Mouse (Mus musculus): ENCODE results near the gene Fkbp1b. TPM values are rescaled to one million over a fixed set of nuclear protein-coding genes. Genes with fewer than 3 reads are reported as not detected.
"Not testable (repeated sequence)": the region's sequence is repeated elsewhere in the genome, so short reads cannot be mapped to it uniquely, and the experiment has no call there.

Fkbp1b gene
- total RNA-seq, 4 experiments from 2014 or later, result 0.58 TPM; not detected in 3

DNA sequence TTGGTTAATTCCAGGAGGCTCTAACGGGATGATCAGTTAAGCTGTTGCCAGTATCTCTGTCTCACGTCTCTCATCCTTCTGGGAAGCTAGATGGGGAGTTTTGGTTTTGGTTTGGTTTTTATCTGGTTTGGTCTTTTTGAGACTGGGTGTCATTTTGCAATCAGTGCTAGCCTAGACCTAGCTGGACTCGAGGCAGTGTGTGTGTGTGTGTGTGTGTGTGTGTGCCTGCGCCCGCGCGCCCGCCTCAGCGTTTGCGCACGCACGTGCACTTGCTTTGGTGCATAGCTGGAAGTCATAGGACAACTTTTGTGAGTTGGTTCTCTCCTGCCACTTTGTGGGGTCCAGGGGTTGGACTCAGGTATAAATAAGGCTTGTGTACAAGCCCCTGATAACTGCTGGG is 2.4 kb upstream of the Fkbp1b start:
- DNase-seq (ENCODE audit: low spot score in 2 of 2), result no peak

DNA sequence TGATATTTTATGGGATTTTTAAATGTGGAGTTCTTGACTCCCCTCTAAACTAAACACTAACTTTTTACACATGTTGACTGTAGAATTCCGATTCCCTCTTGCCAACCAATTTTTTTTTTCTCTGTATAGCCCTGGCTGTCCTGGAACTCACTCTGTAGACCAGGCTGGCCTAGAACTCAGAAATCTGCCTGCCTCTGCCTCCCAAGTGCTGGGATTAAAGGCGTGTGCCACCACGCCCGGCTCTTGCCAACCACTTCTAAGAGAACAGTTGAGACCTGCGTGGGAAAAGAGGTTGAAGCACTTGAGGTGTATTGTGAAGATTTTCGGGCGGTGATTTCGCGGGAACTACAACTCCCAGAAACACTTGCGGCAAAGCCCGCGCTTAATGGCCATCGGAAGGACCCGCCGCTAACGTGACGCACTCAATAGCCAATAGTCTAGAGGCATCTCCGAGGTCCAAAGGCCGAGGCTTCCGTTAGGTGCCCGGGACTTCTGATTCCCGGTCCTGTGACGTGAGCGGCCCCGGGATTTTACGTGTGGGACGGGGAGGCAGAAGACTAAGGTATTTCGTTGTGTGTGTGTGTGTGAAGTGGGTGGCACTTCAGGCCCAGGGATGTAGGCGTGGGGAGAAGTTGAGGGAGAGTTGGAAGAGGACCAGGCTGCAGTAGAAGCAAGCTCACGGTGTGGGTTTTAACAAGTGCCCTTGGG is 1.7 kb upstream of the Fkbp1b start, which contains the start of gene Wdcp:
Gene Wdcp (plus strand): TSS at position 414 of the 708 bp plus-strand sequence.
- DNase-seq (ENCODE audit: low spot score in 2 of 2), result peak; percentile 81 to 87

DNA sequence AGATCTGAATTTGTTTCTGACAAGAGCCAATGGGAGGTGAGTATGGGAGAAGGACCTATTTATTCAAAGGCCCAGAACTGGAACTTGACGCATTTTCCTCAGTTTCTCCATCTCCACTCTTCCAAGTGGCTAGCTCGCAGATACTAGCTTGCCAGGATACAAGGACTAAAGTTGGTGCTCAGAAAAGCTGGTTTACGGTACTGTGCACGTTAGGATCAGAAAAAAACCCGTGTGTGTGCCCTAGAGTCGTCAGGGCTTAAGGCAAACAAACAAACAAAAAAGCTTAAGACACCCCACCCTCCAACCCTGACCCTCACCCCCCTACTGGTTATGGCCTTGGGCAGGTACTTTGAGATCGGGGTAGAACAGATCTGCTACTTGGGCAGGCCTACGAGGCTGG is 1.1 kb upstream of the Fkbp1b start:
- DNase-seq (ENCODE audit: low spot score in 2 of 2), result no peak

DNA sequence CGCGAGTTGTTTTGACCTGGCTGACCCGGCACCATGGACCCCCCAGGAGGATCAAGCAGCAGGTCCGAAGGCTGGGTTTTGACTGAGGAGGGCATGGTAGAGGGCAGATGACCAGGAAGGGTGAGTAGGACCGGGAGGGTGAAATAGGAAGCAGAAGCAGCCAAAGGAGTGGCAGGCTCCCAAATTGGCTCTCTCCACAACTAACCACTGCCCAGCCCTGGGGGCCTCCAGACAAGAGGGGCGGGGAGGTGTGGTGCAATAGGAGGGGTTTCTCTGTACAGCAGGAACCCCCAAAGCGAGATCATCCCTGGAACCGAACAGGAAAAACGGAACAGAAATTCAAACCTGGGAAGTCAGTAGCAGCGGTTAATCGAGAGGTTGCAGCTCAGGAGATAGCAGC is 650 bp downstream of the Fkbp1b start:
- DNase-seq (ENCODE audit: low spot score in 2 of 2), result no peak

DNA sequence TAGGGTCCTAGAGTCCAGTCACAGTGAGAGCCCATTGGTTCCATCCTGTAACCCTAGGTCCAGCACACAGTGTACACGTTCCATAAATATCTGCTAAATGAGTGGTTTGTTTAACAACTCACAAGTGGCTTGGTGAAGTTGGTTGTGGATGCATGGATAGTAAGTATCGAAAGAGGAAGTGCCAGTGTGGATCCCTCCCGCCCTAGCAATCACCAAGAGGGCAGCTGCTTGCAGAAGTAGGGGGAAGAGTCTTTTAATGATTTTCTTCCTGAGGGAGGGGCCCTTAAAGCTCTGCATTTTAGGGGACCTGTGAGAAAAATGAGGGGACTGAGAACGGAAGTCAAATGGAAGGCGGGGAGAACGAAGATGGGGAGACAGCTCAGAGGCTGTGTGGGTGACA is 1.4 kb downstream of the Fkbp1b start:
- DNase-seq (ENCODE audit: low spot score in 2 of 2), result no peak

DNA sequence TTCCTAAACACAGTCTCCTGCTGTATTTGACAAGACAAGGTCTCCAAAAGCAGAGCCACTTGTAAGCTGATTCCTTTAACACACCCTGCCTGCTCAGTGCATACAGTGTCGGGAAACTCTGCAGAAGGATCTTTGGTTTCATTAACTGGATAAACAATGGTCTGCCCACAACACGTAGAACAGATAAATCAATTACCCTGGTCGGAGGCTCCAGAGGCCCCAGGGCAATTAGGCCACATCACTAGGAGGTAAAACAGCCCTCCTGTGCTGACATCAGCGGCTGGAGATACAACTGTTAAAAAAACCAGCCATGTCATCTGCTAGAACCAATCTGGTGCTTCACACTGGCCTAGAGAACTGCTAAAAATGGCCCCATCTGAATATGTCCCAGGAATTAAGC is 4.4 kb downstream of the Fkbp1b start:
- no peak for DNase-seq (ENCODE audit: low spot score in 2 of 2)

DNA sequence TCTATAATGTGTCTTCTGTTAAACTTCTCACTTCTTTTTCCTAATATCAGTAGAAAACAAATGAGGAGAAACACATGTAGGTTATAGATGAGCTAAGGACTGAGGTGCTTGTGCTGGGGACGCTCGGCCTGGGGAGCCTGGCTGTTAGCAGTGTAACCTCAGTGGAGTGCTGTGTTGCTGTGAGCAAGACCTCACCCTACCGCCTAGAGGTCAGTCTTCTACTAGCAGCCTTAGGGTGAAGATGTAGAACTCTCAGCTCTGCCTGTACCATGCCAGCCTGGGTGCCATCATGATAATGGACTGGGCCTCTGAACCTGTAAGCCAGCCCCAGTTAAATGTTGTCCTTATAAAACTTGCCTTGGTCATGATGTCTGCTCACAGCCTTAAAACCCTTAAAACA is 14.1 kb downstream of the Fkbp1b start:
- no peak for DNase-seq (ENCODE audit: low spot score in 2 of 2)

DNA sequence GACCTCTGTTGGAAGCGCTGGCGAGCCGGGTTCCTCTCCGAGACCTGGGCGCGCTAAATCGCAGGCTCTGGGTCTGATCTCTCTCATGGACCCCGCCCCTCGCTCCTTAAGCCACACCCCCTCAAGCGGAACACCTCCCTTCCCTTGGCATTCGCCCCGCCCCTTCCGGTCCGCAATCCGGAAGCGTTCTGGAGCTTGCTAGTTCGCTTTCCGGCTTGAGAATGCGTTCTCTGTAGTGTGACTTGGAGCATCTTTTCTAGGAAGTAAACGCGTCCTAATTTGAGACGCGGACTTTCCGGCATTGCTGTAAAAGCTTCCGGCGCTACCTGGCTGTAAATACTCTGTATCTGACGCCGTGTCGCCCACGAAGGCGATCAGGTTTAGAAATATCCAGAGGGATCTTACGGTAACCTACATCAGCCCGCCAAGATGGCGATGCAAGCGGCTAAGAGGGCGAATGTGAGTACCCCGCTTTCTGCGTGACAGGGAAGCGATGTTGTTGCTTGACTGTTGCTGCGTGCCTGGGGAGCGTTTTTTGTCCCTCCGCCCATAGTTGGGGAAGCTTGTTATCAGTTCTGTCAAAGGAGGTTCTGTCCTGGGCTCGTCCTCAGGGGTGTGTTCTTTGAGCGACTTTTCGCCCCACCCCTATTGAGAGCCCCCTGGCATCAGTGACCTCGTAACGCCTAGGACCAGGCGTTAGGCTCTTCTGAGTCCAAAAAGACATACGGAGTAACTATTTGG is 23.9 kb downstream of the Fkbp1b start, which contains the start of gene Sf3b6:
Gene Sf3b6 (plus strand): TSS at position 184 of the 741 bp plus-strand sequence.
- DNase-seq (ENCODE audit: low spot score in 2 of 2), result peak; percentile 96 to 97

DNA sequence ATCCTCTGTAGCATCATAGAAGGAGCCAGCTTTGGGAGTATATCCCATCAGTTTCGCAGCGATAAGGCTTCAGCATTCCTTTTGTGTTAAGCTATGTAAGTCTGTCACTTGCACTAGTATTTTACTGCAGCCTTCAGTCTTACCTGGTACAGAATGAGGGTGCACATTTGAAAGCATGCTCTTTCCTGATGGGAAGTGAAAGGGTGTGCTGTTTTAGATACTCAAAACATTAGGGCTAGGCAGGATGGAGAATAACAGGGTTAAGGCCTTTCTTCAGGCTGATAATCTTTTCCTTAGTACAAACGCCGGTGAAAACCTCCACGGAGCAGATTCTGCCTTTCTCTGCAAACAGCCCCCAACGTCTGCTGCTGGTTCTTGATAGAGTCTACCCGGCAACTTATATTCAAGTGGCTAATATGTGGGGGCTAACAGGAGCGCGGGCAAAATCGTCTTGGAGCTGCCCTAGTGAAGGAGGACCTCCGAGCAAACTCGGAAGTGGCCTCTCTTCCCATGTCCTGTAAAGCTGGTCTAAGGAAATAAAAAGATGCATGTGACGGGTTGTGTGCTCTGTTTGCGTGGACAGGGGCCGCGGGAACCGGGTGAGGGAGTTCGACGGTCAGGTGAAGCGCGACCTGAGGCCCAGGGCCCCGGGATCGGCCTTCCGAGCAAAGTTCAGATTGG is 24.6 kb downstream of the Fkbp1b start:
- DNase-seq (ENCODE audit: low spot score in 2 of 2), result no peak

DNA sequence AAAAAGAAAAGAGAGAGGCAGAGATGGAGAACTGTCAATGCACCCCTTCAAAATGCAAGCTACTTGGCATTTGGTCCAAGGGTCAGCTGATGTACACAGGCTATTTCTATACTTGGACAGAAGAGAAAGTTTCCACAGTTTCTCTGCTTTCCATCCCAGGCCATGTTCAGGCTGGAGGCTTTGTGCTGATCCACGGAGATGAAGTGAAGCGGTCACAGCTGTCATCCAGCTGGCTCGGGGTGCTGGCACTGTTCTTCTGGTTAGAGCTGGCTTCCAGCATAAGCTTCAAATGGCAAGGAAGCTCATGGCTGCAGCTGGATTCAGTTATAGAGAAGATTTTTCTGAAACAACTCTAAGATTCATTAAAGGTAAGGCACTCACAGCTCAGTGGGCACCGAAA is 27.8 kb downstream of the Fkbp1b start:
- DNase-seq (ENCODE audit: low spot score in 2 of 2), result no peak

DNA sequence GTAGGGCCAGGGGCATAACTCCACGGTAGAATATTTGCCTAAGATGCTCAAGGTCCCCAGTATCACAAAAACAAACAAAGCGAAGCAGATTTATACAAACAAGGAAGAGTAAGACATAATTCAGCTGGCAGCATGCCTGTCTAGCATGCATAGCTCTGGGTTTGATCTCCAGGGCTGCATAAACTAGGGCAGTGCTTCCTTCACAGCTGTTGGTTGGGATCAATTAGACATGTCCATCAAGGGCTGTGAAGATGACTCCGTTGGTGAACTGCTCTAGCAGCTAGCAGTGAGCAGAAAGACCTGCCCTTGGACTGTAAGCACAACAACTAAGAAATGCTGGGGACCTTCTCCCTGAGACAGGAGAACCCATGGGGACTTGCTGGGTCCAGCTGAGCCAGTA is 29.7 kb downstream of the Fkbp1b start:
- DNase-seq (ENCODE audit: low spot score in 2 of 2), result no peak

DNA sequence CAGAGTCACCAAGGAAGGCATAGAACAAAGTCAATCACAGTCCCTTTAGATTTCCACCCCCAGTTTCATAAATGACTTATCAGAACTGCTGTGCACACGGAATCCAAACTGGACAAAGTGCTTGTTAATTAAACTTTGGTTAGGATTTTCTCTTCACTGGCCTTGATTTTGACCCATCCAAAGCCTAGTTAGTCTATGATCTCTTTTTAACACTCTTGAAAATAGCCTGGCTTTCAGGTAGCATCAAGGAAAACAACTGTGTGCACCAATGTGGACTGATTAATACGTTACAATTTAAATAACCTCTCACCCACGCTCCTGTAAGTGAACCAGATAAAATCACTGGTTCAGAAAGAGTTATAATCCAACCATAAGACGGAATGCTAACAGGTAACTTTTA is 30.4 kb downstream of the Fkbp1b start:
- no peak for DNase-seq (ENCODE audit: low spot score in 2 of 2)

DNA sequence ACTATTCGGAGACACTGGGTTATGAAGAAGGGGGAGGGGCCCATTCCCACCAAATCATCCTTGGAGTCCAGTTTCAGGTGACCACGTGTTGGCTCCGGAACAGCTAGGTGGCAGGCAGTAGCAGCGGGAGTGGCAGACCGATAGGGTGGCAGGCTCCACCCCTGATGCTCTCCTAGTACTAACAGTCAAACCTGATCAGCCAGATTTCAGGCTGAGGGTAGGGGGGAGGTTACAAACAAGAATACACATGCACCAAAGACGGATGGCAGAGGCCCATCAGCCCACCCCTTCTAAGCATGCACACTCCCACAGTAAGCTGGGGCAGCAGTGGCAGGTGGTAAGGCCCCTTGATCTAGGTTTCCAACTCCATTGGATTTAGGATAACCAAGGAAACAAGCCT is 43.9 kb downstream of the Fkbp1b start:
- DNase-seq (ENCODE audit: low spot score in 2 of 2), result not testable (repeated sequence)

DNA sequence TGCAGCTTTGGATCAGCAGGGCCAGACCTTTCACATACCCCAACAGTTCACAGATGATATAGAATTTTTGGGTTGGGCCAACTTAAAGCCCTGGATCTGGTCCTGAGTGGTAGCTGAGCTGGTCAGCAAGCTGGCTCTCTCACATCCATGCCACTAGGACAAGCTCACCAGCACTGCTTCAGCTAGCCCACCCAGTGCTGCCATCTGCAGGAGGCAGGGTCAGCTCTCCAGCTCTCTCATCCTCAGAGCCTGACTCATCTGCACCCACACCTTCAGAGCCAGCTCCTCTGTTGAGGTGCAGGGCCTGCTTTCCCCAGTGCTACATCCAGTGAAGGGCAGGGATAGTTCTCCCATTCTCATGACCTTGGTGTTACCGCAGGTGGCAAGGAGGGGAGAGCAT is 47.7 kb downstream of the Fkbp1b start:
- no peak for DNase-seq (ENCODE audit: low spot score in 2 of 2)

DNA sequence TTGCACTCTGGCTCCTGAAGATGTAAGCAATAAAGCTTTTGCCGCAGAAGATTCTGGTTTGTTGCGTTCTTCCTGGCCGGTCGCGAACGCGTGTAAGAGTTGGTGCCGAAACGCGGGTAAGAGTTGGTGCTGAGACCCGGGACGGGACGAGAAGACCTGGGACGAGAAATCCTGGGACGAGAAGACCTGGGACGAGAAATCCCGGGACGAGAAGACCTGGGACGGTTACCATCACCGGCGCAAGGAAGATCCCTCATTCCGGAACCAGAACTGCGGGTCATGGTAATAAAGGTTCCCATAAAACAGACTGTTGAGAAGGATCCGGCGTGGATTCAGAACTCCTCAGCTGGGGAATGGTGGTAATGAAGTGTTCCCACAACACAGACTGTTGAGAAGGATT is 53.3 kb downstream of the Fkbp1b start:
- not testable (repeated sequence) for DNase-seq (ENCODE audit: low spot score in 2 of 2)

DNA sequence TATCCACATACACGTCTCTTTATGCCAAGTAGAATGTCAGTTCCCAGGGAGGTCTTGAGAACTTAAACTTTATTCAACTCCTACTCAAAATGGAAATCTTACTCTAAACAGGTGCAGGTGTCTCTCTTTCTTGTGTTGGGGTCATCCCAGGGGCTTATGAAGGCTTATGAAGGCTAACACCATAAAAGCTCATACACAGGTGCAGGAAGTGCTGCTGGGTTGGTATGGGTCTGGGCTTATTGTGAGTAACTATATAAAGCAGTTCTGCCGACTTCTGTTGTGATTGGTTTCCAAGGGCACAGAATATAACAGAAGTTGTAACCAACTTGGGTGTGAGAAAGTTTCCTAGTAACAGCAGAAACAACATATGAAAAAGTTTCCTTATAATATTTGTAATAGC is 56.9 kb downstream of the Fkbp1b start:
- DNase-seq (ENCODE audit: low spot score in 2 of 2), result no peak

DNA sequence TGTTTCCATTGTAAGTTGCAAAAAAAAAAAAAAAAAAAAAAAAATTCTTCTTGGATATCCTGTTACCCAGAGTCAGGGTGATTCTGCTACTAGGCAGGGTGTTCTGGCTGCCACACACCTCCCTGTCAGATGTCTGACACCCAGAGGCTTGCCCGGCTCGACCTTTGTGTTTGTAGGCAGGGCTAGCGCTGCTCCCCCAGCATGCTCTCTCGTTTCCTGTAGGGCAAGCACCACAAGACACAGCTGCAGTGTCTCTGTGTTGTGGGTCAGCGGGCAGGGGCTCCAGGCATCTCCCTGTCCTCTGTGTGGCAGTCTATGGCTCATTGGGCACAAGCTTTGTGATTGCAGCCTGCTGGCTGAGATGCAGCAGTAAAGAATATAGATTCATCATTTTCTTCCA is 57.8 kb downstream of the Fkbp1b start:
- DNase-seq (ENCODE audit: low spot score in 2 of 2), result no peak

Other genes with a start within 250 kb of the Fkbp1b start
- 10 to 100 TPM; 19.5 to 22.2 (median 21.1) TPM for gene Itsn2, start 249.0 kb downstream of the Fkbp1b start, total RNA-seq (2022)
- gene Gm3625, start 248.7 kb downstream of the Fkbp1b start, total RNA-seq (2022), result not detected
- under 1 TPM in 2 of 4 experiments, not detected in 2; 0.12 to 0.24 TPM for gene Fam228a, start 103.2 kb downstream of the Fkbp1b start, total RNA-seq (2022)
- gene Pfn4, start 72.6 kb downstream of the Fkbp1b start, total RNA-seq (2022), result 1 to 10 TPM in 3 of 4 experiments, under 1 TPM in 1; 0.67 to 1.1 (median 1.0) TPM
- gene Fam228b, start 72.3 kb downstream of the Fkbp1b start, total RNA-seq (2022), result 10 to 100 TPM in 2 of 4 experiments, 1 to 10 TPM in 2; 8.9 to 16.4 (median 10.8) TPM
- 10 to 100 TPM; 24.7 to 34.2 (median 28.8) TPM for gene Sf3b6, start 24.0 kb downstream of the Fkbp1b start, total RNA-seq (2022)
- 1 to 10 TPM; 4.7 to 5.4 (median 5.1) TPM for gene Wdcp, start 1.7 kb upstream of the Fkbp1b start, total RNA-seq (2022)
- gene Mfsd2b, start 32.8 kb upstream of the Fkbp1b start, total RNA-seq (2022), result under 1 TPM; 0.25 to 0.48 (median 0.38) TPM
- gene Ubxn2a, start 66.1 kb upstream of the Fkbp1b start, total RNA-seq (2022), result 100 to 1,000 TPM; 142 to 163 (median 146) TPM
- gene Atad2b, start 75.8 kb upstream of the Fkbp1b start, total RNA-seq (2022), result 10 to 100 TPM; 10.0 to 11.2 (median 10.6) TPM